11 mouse cellular contexts compared by ENCODE assay signal in the genomic region with DNA sequence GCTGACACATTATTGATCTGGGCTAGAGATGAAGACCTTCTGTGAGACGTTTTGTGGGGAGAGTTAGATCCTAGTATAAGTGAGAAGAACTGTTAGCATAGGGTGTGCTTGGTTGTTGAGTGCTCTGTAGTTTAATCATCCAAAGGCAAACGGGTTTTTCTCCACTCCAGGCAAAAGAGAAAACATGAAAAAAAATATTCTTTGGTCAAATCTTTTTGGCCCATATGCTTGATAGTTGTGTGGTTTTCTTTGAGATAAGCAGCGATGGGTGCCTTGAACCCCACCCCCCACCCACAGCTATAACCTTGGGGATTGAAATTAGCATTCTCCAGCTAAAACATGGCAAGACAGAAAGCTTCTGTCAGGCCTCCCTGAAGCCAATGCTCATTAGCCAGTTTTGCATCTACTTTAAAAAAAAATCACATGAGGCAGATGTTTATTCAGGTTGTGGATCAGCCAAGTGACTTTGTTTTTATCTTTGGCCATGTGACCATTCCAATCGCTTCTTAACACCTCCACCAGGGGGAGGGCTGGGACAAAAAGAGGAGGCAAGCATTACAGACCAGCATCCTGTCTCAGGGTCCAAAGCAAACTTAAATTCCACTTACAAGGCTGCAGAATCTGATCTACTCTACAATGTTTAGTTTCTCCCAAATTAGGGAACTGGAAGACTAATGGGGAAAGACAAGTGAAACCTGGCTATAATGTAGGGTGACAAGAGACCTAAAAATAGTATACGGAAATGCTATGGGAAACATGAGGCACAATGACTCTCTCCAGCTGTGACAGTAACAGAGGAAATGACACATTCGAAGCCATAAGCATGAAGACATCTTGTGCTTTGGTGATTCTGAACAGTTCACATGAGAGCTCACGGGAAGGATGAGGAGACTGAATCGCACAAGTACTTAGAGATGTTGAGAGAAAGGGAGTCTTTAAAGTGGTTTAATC. TPM values are rescaled to one million over a fixed set of nuclear protein-coding genes. Genes with fewer than 3 reads are reported as not detected.
DNase-seq lines count a peak whose midpoint lies in the region; ATAC-seq and TF ChIP-seq lines count a peak whose summit lies in the region.
"Had no signal": no experiment of that assay in that cellular context is flagged by ENCODE, and none has a peak within 500 bp of the region (broad histone marks: within the 10 kb centered on the region; RNA-seq: fewer than 3 reads in every experiment).

No protein-coding gene starts in this region.

- H3K4me1 ChIP-seq in kidney, adult 2 months (ENCODE audit: control insufficient read depth, insufficient read depth, low read length): no peaks in the 10 kb centered on the region
- H3K4me1 ChIP-seq in kidney, embryonic 16.5 days (ENCODE audit: insufficient read depth, low read length): no peaks in the 10 kb centered on the region
- H3K4me1 ChIP-seq in G1E (ENCODE audit: insufficient read depth, low read depth, low read length): peaks cover 26% of the 10 kb centered on the region

- TF ChIP-seq CTCF in kidney, adult 2 months (conservative IDR thresholded peaks at IDR 0.05; ENCODE audit: insufficient read depth, insufficient read length, low read depth, low read length): peak; percentile 65
- TF ChIP-seq CTCF in G1E (IDR thresholded peaks at IDR 0.05; ENCODE audit: low read depth, low read length): no peak; the same call in 1 of the 2 replicates

- H3K27me3 ChIP-seq in kidney, adult 2 months (replicated peaks; ENCODE audit: control insufficient read depth, insufficient read depth, low read length): no peaks in the 10 kb centered on the region
- H3K27me3 ChIP-seq in kidney, embryonic 16.5 days (ENCODE audit: insufficient read depth, low read length): no peaks in the 10 kb centered on the region
- no peaks in the 10 kb centered on the region for H3K27me3 ChIP-seq in G1E (ENCODE audit: insufficient read depth, low read length)

- H3K36me3 ChIP-seq in kidney, adult 2 months (ENCODE audit: control insufficient read depth, insufficient read depth, low read length): no peaks in the 10 kb centered on the region
- H3K36me3 ChIP-seq in kidney, embryonic 16.5 days (ENCODE audit: insufficient read depth, low read length): no peaks in the 10 kb centered on the region
- H3K36me3 ChIP-seq in G1E (replicated peaks): no peaks in the 10 kb centered on the region

- DNase-seq in kidney, adult 2 months: peak; percentile 67
- DNase-seq in G1E (ENCODE audit: low spot score): no peak
- DNase-seq in brain, adult 2 months (ENCODE audit: low read depth, low spot score): peak; percentile 5
- peak; percentile 63 for DNase-seq in kidney, postnatal 10 days
- DNase-seq in monocyte, adult 2 months (ENCODE audit: low read depth in 1 of 2, low spot score in 2 of 2): peak; percentile 2 to 40
- DNase-seq in right cerebral cortex, postnatal 25 days: no peak
- no peak for DNase-seq in right cerebral cortex, postnatal 36 days (ENCODE audit: low spot score in 2 of 2)

- ATAC-seq in kidney, embryonic 16.5 days (ENCODE audit: low FRiP score, low TSS enrichment): no peak
- peak; percentile 80 for ATAC-seq in G1E (ENCODE audit: extremely low read depth, insufficient number of reproducible peaks, low FRiP score, poor library complexity, severe bottlenecking)

- no peak overlapping the region for H3K4me2 ChIP-seq in kidney, embryonic 16.5 days (replicated peaks; ENCODE audit: low read depth, low read length)

- no peaks in the 10 kb centered on the region for H3K9me3 ChIP-seq in kidney, embryonic 16.5 days (ENCODE audit: low read length)
- no peaks in the 10 kb centered on the region for H3K9me3 ChIP-seq in G1E (replicated peaks)
- H3K9me3 ChIP-seq: megakaryocyte, embryonic 14.5 days had no signal

- WGBS in kidney, adult 2 months: 49% methylated on average over 8 of the region's 8 CpGs
- 61% methylated on average over 8 of the region's 8 CpGs for WGBS in kidney, embryonic 16.5 days

- no peak overlapping the region for H3K9ac ChIP-seq in kidney, embryonic 16.5 days (replicated peaks; ENCODE audit: low read length)

- no peak overlapping the region for H3K4me3 ChIP-seq in kidney, adult 2 months (ENCODE audit: insufficient read depth, low read depth, low read length)
- H3K4me3 ChIP-seq in kidney, embryonic 16.5 days (ENCODE audit: low read length): no peak overlapping the region
- no peak overlapping the region; the same call in 1 of the 2 replicates for H3K4me3 ChIP-seq in G1E (ENCODE audit: low read depth, low read length)
- H3K4me3 ChIP-seq: erythroblast, embryonic 14.5 days; megakaryocyte, embryonic 14.5 days had no signal

- H3K27ac ChIP-seq in kidney, adult 2 months (ENCODE audit: insufficient read depth, low read depth, low read length): no peak overlapping the region
- H3K27ac ChIP-seq in kidney, embryonic 16.5 days (ENCODE audit: low read length): no peak overlapping the region

- TF ChIP-seq POLR2A in kidney, adult 2 months (IDR thresholded peaks at IDR 0.05; ENCODE audit: low read depth, low read length): no peak

RNA-seq across cellular contexts. Expression of a gene that starts 18.6 kb away (rescaled TPM):
- 0.11 TPM in 1 of 2 replicates, not detected in the other for polyA plus RNA-seq in kidney, adult 2 months (2012; rRNA removed)
- polyA plus RNA-seq in kidney, embryonic 16.5 days (2015; fragmentation: Nextera tagmentation; extraction: Ambion mirVana): 0.57 and 0.75 TPM in 2 replicates
- total RNA-seq in G1E (2014; fragmentation: Nextera tagmentation): not detected in 2 replicates
- 0.16 TPM in 1 of 2 replicates, not detected in the other for total RNA-seq in G1E (2017)
- not detected in 2 replicates for polyA plus RNA-seq in G1E (2012)
- polyA plus RNA-seq: erythroblast, embryonic 14.5 days; testis, adult 2 months had no signal

Comparison
In these comparisons a context has a peak if more than half of its experiments do, and no peak if none do; other contexts are left out.
1. DNase-seq: peak in kidney, adult 2 months (single experiment), brain, adult 2 months (single experiment), kidney, postnatal 10 days (single experiment) and monocyte, adult 2 months (2 of 2); none in G1E (single experiment), right cerebral cortex, postnatal 25 days (single experiment) and right cerebral cortex, postnatal 36 days (0 of 2).